Mouse (Mus musculus) cerebellum, adult 2 months (tissue): Measurements from ENCODE around the gene Asap2.

Source experiments
- CTCF ChIP-seq: fragments of 200-500 bp; IDR thresholded peaks from 2 replicates; pipeline ENCODE4 v1.5.1; 2011; ENCODE audit warnings: low read depth, mild to moderate bottlenecking, control low read depth, low read length, moderate library complexity, borderline replicate concordance; ENCODE audit not compliant: insufficient read depth
- POLR2A ChIP-seq: fragments of 200-500 bp; IDR thresholded peaks from 2 replicates; pipeline ENCODE4 v1.6.1; 2011; ENCODE audit warnings: low read length, control low read depth, borderline replicate concordance; ENCODE audit not compliant: insufficient read depth

DNA sequence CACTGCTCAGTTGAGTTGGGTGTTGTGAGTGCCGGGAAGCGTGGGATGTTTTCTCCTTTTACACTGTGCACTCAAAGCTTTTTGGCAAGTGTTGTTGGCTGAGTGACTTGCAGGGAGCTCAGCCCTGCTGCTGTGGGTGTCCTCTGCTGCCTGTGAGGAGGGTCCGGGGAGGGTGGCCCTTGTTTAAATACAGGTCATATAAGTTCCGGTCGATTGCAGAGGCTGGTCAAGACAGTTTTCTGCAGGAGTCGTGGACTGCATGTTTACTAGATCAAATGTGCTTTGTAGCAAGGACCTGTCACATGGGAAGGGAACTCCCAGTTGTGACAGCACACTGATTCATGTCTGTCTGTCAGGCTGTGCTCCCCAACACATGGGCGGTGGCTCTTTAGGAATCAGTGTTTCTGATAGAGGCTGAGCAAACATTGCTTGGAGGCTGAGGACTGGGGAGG is 175.7 kb downstream of the Asap2 start:
- TF ChIP-seq CTCF (no peak), POLR2A (no peak)
